Mouse (Mus musculus) heart, postnatal 25 days (tissue): ENCODE data around the gene P4ha2. TPM values are rescaled to one million over a fixed set of nuclear protein-coding genes. Genes with fewer than 3 reads are reported as not detected.
A peak's percentile ranks its signal among the peaks of the same experiment; 100 is the strongest.

Experiments used
- DNase-seq: peaks from one replicate; pipeline ENCODE4 v3.0.0; 2022; ENCODE audit warnings: low spot score
- intact Hi-C: fragments of 180-260 bp; cut with DNase I; formaldehyde crosslinking; loops from one replicate; pipeline ENCODE4 v1.15.1; 2025
- total RNA-seq, 2 experiments: library from RNA; stranded (reverse); gene quantifications; 2 replicates each; pipeline ENCODE4 v1.2.3; 2021

The P4ha2 gene
- total RNA-seq, 2 experiments from 2014 or later, result 56.6 to 61.7 TPM

GRCm38 (mm10) chr11:54067318-54067995 is 32.4 kb upstream of the P4ha2 start:
- DNase-seq, result peak; percentile 23
- intact Hi-C loops, result no loop called here

GRCm38 (mm10) chr11:54067996-54068519 is 31.8 kb upstream of the P4ha2 start:
- intact Hi-C loops, result no loop called here
- DNase-seq, result no peak

- intact Hi-C loops, result no loop called here
- no peak for DNase-seq
Observed at GRCm38 (mm10) chr11:54068520-54069371, 31.1 kb upstream of the P4ha2 start, which contains the start of gene Pdlim4. TSS of gene Pdlim4 (minus strand) at chr11:54069014.

GRCm38 (mm10) chr11:54071726-54072445 is 28.0 kb upstream of the P4ha2 start:
- DNase-seq, result no peak
- intact Hi-C loops, result no loop called here

- intact Hi-C loops, result no loop called here
- DNase-seq, result no peak
Observed at GRCm38 (mm10) chr11:54073291-54073690, 26.6 kb upstream of the P4ha2 start.

GRCm38 (mm10) chr11:54075353-54075752 is 24.5 kb upstream of the P4ha2 start:
- intact Hi-C loops, result no loop called here
- no peak for DNase-seq

GRCm38 (mm10) chr11:54076101-54076500 is 23.8 kb upstream of the P4ha2 start:
- DNase-seq, result no peak
- intact Hi-C loops, result no loop called here

GRCm38 (mm10) chr11:54080435-54080834 is 19.5 kb upstream of the P4ha2 start:
- intact Hi-C loops, result no loop called here
- DNase-seq, result no peak

- DNase-seq, result no peak
- intact Hi-C loops, result no loop called here
Observed at GRCm38 (mm10) chr11:54082725-54083124, 17.2 kb upstream of the P4ha2 start.

- intact Hi-C loops, result no loop called here
- no peak for DNase-seq
Observed at GRCm38 (mm10) chr11:54084976-54085375, 14.9 kb upstream of the P4ha2 start.

- DNase-seq, result no peak
- intact Hi-C loops, result no loop called here
Observed at GRCm38 (mm10) chr11:54085816-54086215, 14.1 kb upstream of the P4ha2 start.

GRCm38 (mm10) chr11:54088253-54088946 is 11.5 kb upstream of the P4ha2 start:
- no peak for DNase-seq
- intact Hi-C loops, result loop anchor here (2.0 kb wide), 2 partner anchors 26 to 34 kb away; no protein-coding TSS in a partner anchor

GRCm38 (mm10) chr11:54088947-54089317 is 11.0 kb upstream of the P4ha2 start:
- peak; percentile 38 for DNase-seq
- intact Hi-C loops, result loop anchor here (1.0 to 2.0 kb wide), 3 partner anchors 26 to 87 kb away; no protein-coding TSS in a partner anchor

- no peak for DNase-seq
- intact Hi-C loops, result loop anchor here (5.0 kb wide), 1 partner anchor 37 kb away; no protein-coding TSS in a partner anchor
Observed at GRCm38 (mm10) chr11:54090091-54090879, 9.6 kb upstream of the P4ha2 start.

- no peak for DNase-seq
- intact Hi-C loops, result loop anchor here (2.0 to 5.0 kb wide), 2 partner anchors 36 to 165 kb away; no protein-coding TSS in a partner anchor
Observed at GRCm38 (mm10) chr11:54091726-54092125, 8.2 kb upstream of the P4ha2 start.

- DNase-seq, result no peak
Observed at GRCm38 (mm10) chr11:54092188-54092587, 7.7 kb upstream of the P4ha2 start.

GRCm38 (mm10) chr11:54093000-54093399 is 6.9 kb upstream of the P4ha2 start:
- intact Hi-C loops, result loop anchor here (2.0 to 5.0 kb wide), 2 partner anchors 34 to 164 kb away; no protein-coding TSS in a partner anchor
- DNase-seq, result no peak

More at GRCm38 (mm10) chr11:54092188-54092587, 7.7 kb upstream of the P4ha2 start:
- intact Hi-C loops, result loop anchor here (2.0 to 5.0 kb wide), 2 partner anchors 35 to 165 kb away; no protein-coding TSS in a partner anchor
